Mouse (Mus musculus): ENCODE data around the gene Lst1.

Gene Lst1

GRCm38 (mm10) chr17:35185639-35186611 is 2.3 kb downstream of the Lst1 start:
- DNase-seq (ENCODE audit: low read depth, low spot score): no peak

- no peak for DNase-seq (ENCODE audit: low read depth, low spot score)
These were observed 8.1 kb downstream of the Lst1 start for GRCm38 (mm10) chr17:35180093-35180492.

- DNase-seq (ENCODE audit: low read depth, low spot score): no peak
These were observed 9.7 kb downstream of the Lst1 start for GRCm38 (mm10) chr17:35178528-35178927.

GRCm38 (mm10) chr17:35175968-35176367 is 12.3 kb downstream of the Lst1 start, which contains the start of gene Aif1:
Gene Aif1, minus strand, starts transcription at chr17:35176068.
- DNase-seq (ENCODE audit: low read depth, low spot score): no peak

GRCm38 (mm10) chr17:35175382-35175781 is 12.9 kb downstream of the Lst1 start:
- DNase-seq (ENCODE audit: low read depth, low spot score): no peak

- DNase-seq (ENCODE audit: low read depth, low spot score): no peak
These were observed 13.8 kb downstream of the Lst1 start for GRCm38 (mm10) chr17:35174201-35174977.

DNA sequence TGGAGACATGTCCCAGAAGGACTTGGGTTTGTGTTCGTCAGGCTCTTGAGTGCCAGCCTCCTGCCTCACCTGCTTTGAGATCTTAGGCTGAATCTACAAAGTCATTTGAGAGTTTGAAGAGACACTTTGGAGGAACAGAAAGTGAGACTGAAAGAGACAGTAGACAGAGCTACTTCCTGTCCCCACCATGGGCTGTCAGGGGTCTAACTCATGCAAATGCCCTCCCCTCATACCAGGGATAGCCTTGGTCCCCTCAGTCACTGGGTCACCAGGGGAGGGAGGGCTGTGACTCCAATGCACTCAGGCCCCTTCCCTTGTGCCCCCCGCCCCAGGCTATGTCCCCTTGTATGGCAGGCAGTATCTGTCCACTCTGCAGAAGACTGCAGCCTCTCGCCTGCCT is 14.9 kb downstream of the Lst1 start:
- no peak for DNase-seq (ENCODE audit: low read depth, low spot score)

GRCm38 (mm10) chr17:35172445-35173234 is 15.6 kb downstream of the Lst1 start:
- peak; percentile 69 for DNase-seq (ENCODE audit: low read depth, low spot score)

GRCm38 (mm10) chr17:35168541-35169207 is 19.6 kb downstream of the Lst1 start:
- DNase-seq (ENCODE audit: low read depth, low spot score): peak; percentile 68

GRCm38 (mm10) chr17:35167794-35168193 is 20.4 kb downstream of the Lst1 start:
- DNase-seq (ENCODE audit: low read depth, low spot score): no peak

GRCm38 (mm10) chr17:35166352-35167035 is 21.7 kb downstream of the Lst1 start:
- DNase-seq (ENCODE audit: low read depth, low spot score): peak; percentile 67

DNA sequence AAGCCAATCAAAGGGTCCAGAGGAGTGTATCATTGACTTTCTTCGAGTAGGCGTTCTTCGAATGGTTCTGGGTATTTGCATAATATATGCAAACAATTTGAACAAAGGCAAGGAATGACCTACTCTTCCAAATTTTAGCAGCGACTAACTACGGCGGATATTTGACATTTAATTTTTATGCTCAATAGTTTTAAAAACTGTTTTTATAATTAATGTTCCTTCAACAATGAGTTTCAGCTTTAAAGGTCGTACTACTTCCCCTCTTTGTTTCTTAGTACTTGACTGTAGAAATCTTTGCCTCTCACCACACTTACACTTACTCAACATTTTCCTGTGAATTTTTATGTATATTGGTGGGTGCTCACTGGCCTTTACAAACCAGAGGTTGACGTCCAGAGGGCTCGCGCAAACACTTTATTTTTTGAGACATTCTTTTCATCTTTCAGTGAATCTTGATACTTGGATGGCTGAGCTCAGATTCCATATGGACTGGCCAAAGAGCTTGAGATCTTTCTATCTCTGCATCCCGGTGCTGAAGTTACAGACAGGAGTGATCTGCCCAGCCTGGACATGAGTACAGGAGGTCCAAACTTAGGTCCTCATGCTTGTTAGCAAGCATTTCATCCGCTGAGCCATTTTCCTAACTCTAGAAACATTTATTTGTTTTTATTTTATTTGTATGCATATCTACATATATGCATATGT is 22.6 kb downstream of the Lst1 start:
- DNase-seq (ENCODE audit: low read depth, low spot score): no peak

DNA sequence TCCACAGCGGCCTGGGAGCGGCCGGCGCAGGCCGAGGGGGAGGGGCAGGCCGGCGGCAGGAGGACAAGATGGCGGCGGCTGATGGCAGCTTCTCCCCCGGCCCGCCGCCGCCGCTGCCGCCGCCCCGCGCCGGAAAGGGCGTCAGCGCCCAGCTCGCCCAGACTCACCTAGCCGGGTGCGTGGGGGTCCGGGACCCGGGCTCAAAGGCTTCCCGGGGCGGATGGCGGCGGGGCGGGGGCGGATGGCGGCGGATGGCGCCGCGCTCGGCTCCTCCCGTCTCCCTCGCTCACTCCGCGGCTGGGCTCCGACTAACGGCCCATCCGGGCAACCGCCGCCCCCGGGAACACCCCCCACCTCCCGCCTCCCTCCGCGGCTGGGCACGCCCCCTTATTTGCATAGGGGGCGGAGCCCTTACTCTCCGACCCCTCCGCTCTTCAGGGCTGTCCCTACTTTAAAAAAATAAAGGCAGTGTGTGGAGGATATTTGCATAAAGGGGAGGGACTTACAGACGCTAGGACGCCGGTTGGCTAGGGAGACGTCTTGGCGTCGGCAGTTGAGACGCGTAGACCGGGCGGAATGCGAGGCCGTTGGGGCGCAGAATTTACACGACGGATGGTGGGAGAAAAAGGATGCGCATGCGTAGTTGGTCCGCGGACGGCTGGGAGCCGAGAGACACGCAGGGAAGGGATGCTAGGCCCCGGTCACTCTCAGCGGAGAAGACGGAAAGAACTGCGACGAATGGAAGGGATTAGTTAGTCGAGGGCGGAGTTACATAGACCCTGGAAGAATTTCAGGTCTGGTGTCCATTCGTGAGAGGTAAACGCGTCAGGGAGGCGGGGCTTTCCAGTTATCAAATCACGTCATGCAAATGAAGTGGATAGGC is 23.4 kb downstream of the Lst1 start, which contains the start of gene Prrc2a:
TSS of gene Prrc2a (minus strand) at position 330 of the 883 bp plus-strand sequence.
- peak; percentile 100 for DNase-seq (ENCODE audit: low read depth, low spot score)

GRCm38 (mm10) chr17:35164218-35164567 is 24.0 kb downstream of the Lst1 start:
- DNase-seq (ENCODE audit: low read depth, low spot score): no peak

DNA sequence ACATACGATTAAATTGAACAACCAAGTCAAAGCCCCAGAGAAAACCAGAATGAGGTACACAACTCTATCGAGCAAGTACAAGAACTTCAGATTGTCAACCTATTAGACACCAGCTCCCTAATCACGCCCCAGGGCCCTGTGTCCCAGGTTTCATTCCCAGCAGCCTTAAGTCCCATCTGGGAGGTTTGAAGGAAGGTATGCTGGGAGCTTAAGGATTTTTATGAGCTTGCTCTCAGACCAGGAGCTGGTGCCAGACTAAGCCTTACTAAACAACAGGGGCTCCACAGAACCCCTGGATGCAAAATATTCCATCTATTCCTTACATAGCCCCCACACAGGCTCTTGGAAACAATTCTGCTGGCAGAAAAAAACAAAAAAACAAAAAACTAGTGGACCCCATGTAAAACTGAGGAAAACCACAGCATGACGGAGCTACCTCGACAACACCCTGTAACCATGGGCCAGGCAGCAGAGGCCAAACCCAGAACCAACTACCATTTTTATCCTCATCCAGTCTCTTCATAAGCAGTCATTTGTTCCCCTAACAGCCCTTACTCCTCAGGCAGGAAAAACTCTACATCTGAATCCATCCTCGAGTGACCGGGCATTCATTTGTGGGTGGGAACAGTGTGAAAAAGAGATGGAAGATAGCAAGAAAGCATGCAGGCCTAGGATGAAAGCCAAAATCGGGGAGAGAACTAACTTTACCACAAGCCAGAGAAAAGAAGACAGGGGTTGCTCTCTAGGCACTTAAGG is 24.7 kb downstream of the Lst1 start:
- DNase-seq (ENCODE audit: low read depth, low spot score): no peak

DNA sequence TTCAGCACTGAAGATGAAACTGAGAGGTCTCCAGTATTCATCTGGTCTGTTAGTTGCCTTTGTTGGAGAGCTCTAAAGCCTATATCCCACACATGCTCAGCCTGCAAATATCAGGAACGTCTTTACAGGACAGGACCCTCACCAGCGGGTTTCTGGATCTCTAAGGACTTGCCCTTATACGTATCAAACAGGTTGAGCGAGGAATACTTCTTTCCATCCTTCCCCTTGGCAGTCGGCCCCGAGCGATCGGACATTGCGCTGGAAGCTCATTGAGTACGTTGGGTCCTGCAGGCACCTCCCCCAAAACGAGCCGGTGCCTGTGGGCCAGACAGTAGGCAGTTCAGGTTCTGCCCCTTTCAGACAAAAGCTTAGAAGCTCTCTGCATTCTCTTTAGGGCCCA is 25.5 kb downstream of the Lst1 start:
- DNase-seq (ENCODE audit: low read depth, low spot score): no peak

DNA sequence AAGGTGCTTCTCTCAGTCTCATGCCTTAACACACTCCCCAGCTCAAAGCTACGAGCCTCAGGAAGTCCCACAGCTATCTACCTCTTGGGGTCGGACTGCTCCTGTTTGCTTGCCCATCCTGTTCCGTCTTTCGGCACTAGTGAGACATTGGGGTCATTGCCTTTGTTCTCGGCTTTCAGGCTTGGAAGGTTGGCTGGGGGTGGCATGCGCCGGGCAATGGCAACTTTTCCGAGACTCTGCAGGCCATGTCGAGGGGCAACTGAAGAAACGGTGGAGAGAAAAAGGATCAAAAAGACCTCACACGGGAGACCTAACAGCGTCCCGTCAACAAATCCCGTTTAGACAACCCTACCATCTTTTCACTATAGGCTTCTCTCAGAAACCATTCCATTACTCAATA is 26.1 kb downstream of the Lst1 start:
- no peak for DNase-seq (ENCODE audit: low read depth, low spot score)

DNA sequence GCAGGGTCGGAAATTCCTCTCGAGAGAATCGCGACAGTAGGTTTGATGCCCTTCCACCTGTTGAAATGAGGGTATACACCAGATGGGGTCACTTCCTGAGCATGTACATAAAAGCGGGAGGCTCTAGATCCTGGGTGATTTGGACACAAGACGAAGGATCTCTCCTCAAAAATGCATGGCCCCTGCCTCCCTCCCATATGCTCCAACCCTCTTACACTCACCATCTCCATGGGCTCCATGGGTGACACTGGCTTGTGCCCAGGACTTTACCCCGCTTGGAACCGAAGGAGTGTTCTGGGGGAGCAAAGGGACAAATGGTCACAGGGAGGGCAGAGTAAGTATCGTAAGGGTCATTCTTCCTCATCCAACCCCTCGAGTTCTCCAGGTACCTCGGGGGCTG is 26.8 kb downstream of the Lst1 start:
- DNase-seq (ENCODE audit: low read depth, low spot score): no peak
